Mouse (Mus musculus) lung, embryonic 15.5 days (tissue): Measurements from ENCODE around the gene Gcm1. TPM values are rescaled to one million over a fixed set of nuclear protein-coding genes. Genes with fewer than 3 reads are reported as not detected.

Source experiments
- ATAC-seq: fragments of 200-750 bp; cut with Nextera tagmentation; 2 replicates; pipeline ENCODE4 v1.8.0; 2017; ENCODE audit warnings: moderate number of reproducible peaks, borderline replicate concordance; ENCODE audit not compliant: low FRiP score, low TSS enrichment; ENCODE audit errors: extremely low read depth
- H3K27ac ChIP-seq: fragments of 300-500 bp; sonication (generic); 2 replicates; pipeline ENCODE4 v1.5.1; 2015; ENCODE audit warnings: moderate library complexity, mild to moderate bottlenecking, inconsistent platforms
- H3K27me3 ChIP-seq: fragments of 300-500 bp; sonication (generic); 2 replicates; pipeline ENCODE4 v1.6.1; 2015; ENCODE audit warnings: inconsistent platforms
- H3K36me3 ChIP-seq: fragments of 300-500 bp; sonication (generic); 2 replicates; pipeline ENCODE4 v1.6.1; 2015; ENCODE audit warnings: inconsistent platforms
- H3K4me1 ChIP-seq: fragments of 300-500 bp; sonication (generic); 2 replicates; pipeline ENCODE4 v1.6.1; 2015; ENCODE audit warnings: inconsistent platforms
- H3K4me2 ChIP-seq: fragments of 300-500 bp; sonication (generic); 2 replicates; pipeline ENCODE4 v1.6.1; 2015; ENCODE audit warnings: inconsistent platforms, mild to moderate bottlenecking, moderate library complexity
- H3K4me3 ChIP-seq: fragments of 300-500 bp; sonication (generic); 2 replicates; pipeline ENCODE4 v1.5.1; 2015; ENCODE audit warnings: mild to moderate bottlenecking, inconsistent platforms
- H3K9ac ChIP-seq: fragments of 300-500 bp; sonication (generic); 2 replicates; pipeline ENCODE4 v1.6.1; 2015; ENCODE audit warnings: inconsistent platforms
- H3K9me3 ChIP-seq: fragments of 300-500 bp; sonication (generic); 2 replicates; pipeline ENCODE4 v1.6.1; 2016; ENCODE audit warnings: inconsistent platforms
- WGBS: fragments of 180-500 bp; shearing (Covaris S2); methylation state at CpG from one replicate; pipeline ENCODE4 v1.1.7; 2015; 5-methylcytosine and 5-hydroxymethylcytosine counted together
- polyA plus RNA-seq: library from polyadenylated mRNA; unstranded; fragments of >200 nt; fragmentation: Nextera tagmentation; extraction: Ambion mirVana; gene quantifications from 2 replicates; pipeline ENCODE4 v1.2.1, GENCODE M21; 2015

Gene Gcm1
- polyA plus RNA-seq, 1 experiment from 2014 or later: 0.36 TPM

GRCm38 (mm10) chr9:78104973-78105372, 53.2 kb downstream of the Gcm1 start:
- peaks cover 25% of the 10 kb centered on the region for H3K4me1 ChIP-seq
- peaks cover 20% of the 10 kb centered on the region for H3K36me3 ChIP-seq
- no peaks in the 10 kb centered on the region for H3K27me3 ChIP-seq
- H3K4me3 ChIP-seq: no peak overlapping the region
- no peak overlapping the region for H3K27ac ChIP-seq
- H3K4me2 ChIP-seq: no peak overlapping the region
- WGBS: 77% methylated on average over 6 of the region's 6 CpGs
- no peak for ATAC-seq
- H3K9me3 ChIP-seq: no peaks in the 10 kb centered on the region
- no peak overlapping the region for H3K9ac ChIP-seq

- H3K4me2 ChIP-seq: no peak overlapping the region
- no peak overlapping the region for H3K27ac ChIP-seq
- H3K9me3 ChIP-seq: no peaks in the 10 kb centered on the region
- H3K36me3 ChIP-seq: peaks cover 15% of the 10 kb centered on the region
- no peak overlapping the region for H3K4me3 ChIP-seq
- no peaks in the 10 kb centered on the region for H3K27me3 ChIP-seq
- no peak for ATAC-seq
- no peak overlapping the region for H3K9ac ChIP-seq
- peaks cover 28% of the 10 kb centered on the region for H3K4me1 ChIP-seq
- 52% methylated on average over 6 of the region's 6 CpGs for WGBS
Observed at GRCm38 (mm10) chr9:78105501-78105932, 53.8 kb downstream of the Gcm1 start.

- H3K4me3 ChIP-seq: peak overlapping the region; percentile 77; the same call in 1 of the 2 replicates
- H3K9ac ChIP-seq: no peak overlapping the region
- WGBS: 80% methylated on average over 4 of the region's 4 CpGs
- no peak for ATAC-seq
- H3K27ac ChIP-seq: no peak overlapping the region
- no peaks in the 10 kb centered on the region for H3K9me3 ChIP-seq
- peak overlapping the region; percentile 78 for H3K4me2 ChIP-seq
- peaks cover 6% of the 10 kb centered on the region; the same call in 1 of the 2 replicates for H3K36me3 ChIP-seq
- peaks cover 28% of the 10 kb centered on the region for H3K4me1 ChIP-seq
- H3K27me3 ChIP-seq: no peaks in the 10 kb centered on the region
Observed at GRCm38 (mm10) chr9:78106821-78107220, 55.1 kb downstream of the Gcm1 start.

- no peak for ATAC-seq
- Histone ChIP-seq H3K4me1 (peaks cover 28% of the 10 kb centered on the region), H3K27me3 (no peaks in the 10 kb centered on the region), H3K4me3 (peak overlapping the region; percentile 77), H3K27ac (peak overlapping the region; percentile 97), H3K36me3 (peaks cover 3% of the 10 kb centered on the region; the same call in 1 of the 2 replicates), H3K4me2 (peak overlapping the region; percentile 78), H3K9me3 (no peaks in the 10 kb centered on the region), H3K9ac (peak overlapping the region; percentile 77)
- WGBS: 14% methylated on average over 6 of the region's 6 CpGs
Observed at GRCm38 (mm10) chr9:78107582-78107911, 55.8 kb downstream of the Gcm1 start.

GRCm38 (mm10) chr9:78107912-78108795, 56.4 kb downstream of the Gcm1 start:
- Histone ChIP-seq H3K9me3 (no peaks in the 10 kb centered on the region), H3K27ac (peak overlapping the region; percentile 97), H3K27me3 (no peaks in the 10 kb centered on the region), H3K4me1 (peaks cover 31% of the 10 kb centered on the region), H3K36me3 (peaks cover 3% of the 10 kb centered on the region; the same call in 1 of the 2 replicates), H3K4me3 (peak overlapping the region; percentile 77), H3K9ac (peak overlapping the region; percentile 77), H3K4me2 (peak overlapping the region; percentile 78)
- ATAC-seq: peak; percentile 83
- WGBS: under 1% methylated on average over 83 of the region's 88 CpGs

GRCm38 (mm10) chr9:78108796-78109239, 57.1 kb downstream of the Gcm1 start, which contains the start of the genes Fbxo9 and Ick:
Gene Fbxo9, minus strand, starts transcription at chr9:78109065.
Gene Ick, plus strand, starts transcription at chr9:78109192.
- WGBS: 0% methylated on average over 20 of the region's 20 CpGs
- ATAC-seq: peak; percentile 93

GRCm38 (mm10) chr9:78109656-78110055, 57.9 kb downstream of the Gcm1 start:
- peak overlapping the region; percentile 78 for H3K4me2 ChIP-seq
- ATAC-seq: no peak
- peak overlapping the region; percentile 77 for H3K4me3 ChIP-seq
- H3K36me3 ChIP-seq: no peaks in the 10 kb centered on the region
- no peaks in the 10 kb centered on the region for H3K9me3 ChIP-seq
- no peak overlapping the region for H3K9ac ChIP-seq
- no peaks in the 10 kb centered on the region for H3K27me3 ChIP-seq
- H3K4me1 ChIP-seq: peaks cover 39% of the 10 kb centered on the region
- H3K27ac ChIP-seq: no peak overlapping the region
- 39% methylated on average over 5 of the region's 5 CpGs for WGBS

More at GRCm38 (mm10) chr9:78108796-78109239, 57.1 kb downstream of the Gcm1 start, which contains the start of the genes Fbxo9 and Ick:
- Histone ChIP-seq H3K4me2 (peak within 1 kb of the TSS; percentile 78), H3K9ac (peak within 1 kb of the TSS; percentile 77), H3K27ac (peak within 1 kb of the TSS; percentile 97), H3K9me3 (no peaks in the 10 kb centered on the region), H3K4me1 (peaks cover 31% of the 10 kb centered on the region), H3K4me3 (peak within 1 kb of the TSS; percentile 77), H3K27me3 (no peaks in the 10 kb centered on the region), H3K36me3 (no peaks in the 10 kb centered on the region)

- H3K36me3 ChIP-seq: no peaks in the 10 kb centered on the region
- H3K27me3 ChIP-seq: no peaks in the 10 kb centered on the region
- ATAC-seq: no peak
- H3K27ac ChIP-seq: no peak overlapping the region
- H3K4me2 ChIP-seq: no peak overlapping the region
- H3K4me1 ChIP-seq: peaks cover 37% of the 10 kb centered on the region
- WGBS: 74% methylated on average over 2 of the region's 2 CpGs
- H3K4me3 ChIP-seq: no peak overlapping the region
- H3K9me3 ChIP-seq: no peaks in the 10 kb centered on the region
- no peak overlapping the region for H3K9ac ChIP-seq
Observed at GRCm38 (mm10) chr9:78111456-78111855, 59.7 kb downstream of the Gcm1 start.

- peak; percentile 76 for ATAC-seq
- peaks cover 28% of the 10 kb centered on the region for H3K4me1 ChIP-seq
- peak overlapping the region; percentile 96 for H3K9ac ChIP-seq
- H3K27me3 ChIP-seq: no peaks in the 10 kb centered on the region
- peak overlapping the region; percentile 85 for H3K27ac ChIP-seq
- peak overlapping the region; percentile 65 for H3K4me2 ChIP-seq
- WGBS: under 1% methylated on average over 43 of the region's 47 CpGs
- no peaks in the 10 kb centered on the region for H3K36me3 ChIP-seq
- H3K9me3 ChIP-seq: no peaks in the 10 kb centered on the region
- peak overlapping the region; percentile 93 for H3K4me3 ChIP-seq
Observed at GRCm38 (mm10) chr9:78112770-78113537, 61.2 kb downstream of the Gcm1 start.

GRCm38 (mm10) chr9:78113538-78113885, 61.8 kb downstream of the Gcm1 start:
- WGBS: under 1% methylated on average over 14 of the region's 14 CpGs
- Histone ChIP-seq H3K4me3 (peak overlapping the region; percentile 93), H3K27ac (peak overlapping the region; percentile 85), H3K27me3 (no peaks in the 10 kb centered on the region), H3K36me3 (no peaks in the 10 kb centered on the region), H3K9me3 (no peaks in the 10 kb centered on the region), H3K4me1 (peaks cover 28% of the 10 kb centered on the region), H3K4me2 (peak overlapping the region; percentile 65), H3K9ac (peak overlapping the region; percentile 96)
- 0 out of 2 replicates have a peak, but pooled peaks have one; percentile 1 for ATAC-seq
